Mouse (Mus musculus) limb, embryonic 14.5 days (tissue): ENCODE measurements around the gene Mroh8. TPM values are rescaled to one million over a fixed set of nuclear protein-coding genes. Genes with fewer than 3 reads are reported as not detected.

Experiments used
- ATAC-seq: fragments of 200-750 bp; cut with Nextera tagmentation; 2 replicates; pipeline ENCODE4 v1.8.0; 2017; ENCODE audit warnings: low read depth, moderate number of reproducible peaks, moderate TSS enrichment; ENCODE audit not compliant: low FRiP score
- DNase-seq: peaks from one replicate; pipeline ENCODE4 v3.0.0-alpha.2; 2015; ENCODE audit warnings: low spot score
- H3K27ac ChIP-seq: fragments of 300-500 bp; sonication (generic); replicated peaks from 2 replicates; pipeline ENCODE4 v1.5.1; 2014; ENCODE audit warnings: low read depth, mild to moderate bottlenecking, low read length, moderate library complexity, mixed read lengths
- H3K27me3 ChIP-seq: fragments of 300-500 bp; sonication (generic); 2 replicates; pipeline ENCODE4 v1.6.1; 2014; ENCODE audit warnings: low read length, mixed read lengths; ENCODE audit not compliant: control insufficient read depth, insufficient read depth
- H3K36me3 ChIP-seq: fragments of 300-500 bp; sonication (generic); 2 replicates; pipeline ENCODE4 v1.6.1; 2014; ENCODE audit warnings: mild to moderate bottlenecking, low read length, moderate library complexity, mixed read lengths; ENCODE audit not compliant: control insufficient read depth, insufficient read depth
- H3K4me1 ChIP-seq: fragments of 300-500 bp; sonication (generic); 2 replicates; pipeline ENCODE4 v1.6.1; 2014; ENCODE audit warnings: antibody characterized with exemption, low read length, mixed read lengths; ENCODE audit not compliant: control insufficient read depth, insufficient read depth
- H3K4me2 ChIP-seq: fragments of 300-500 bp; sonication (generic); replicated peaks from 2 replicates; pipeline ENCODE4 v1.6.1; 2014; ENCODE audit warnings: low read depth, mild to moderate bottlenecking, low read length, moderate library complexity; ENCODE audit not compliant: severe bottlenecking
- H3K4me3 ChIP-seq: fragments of 300-500 bp; sonication (generic); replicated peaks from 2 replicates; pipeline ENCODE4 v1.5.1; 2014; ENCODE audit warnings: low read length
- H3K9ac ChIP-seq: fragments of 300-500 bp; sonication (generic); 2 replicates; pipeline ENCODE4 v1.6.1; 2014; ENCODE audit warnings: mild to moderate bottlenecking, low read depth, low read length, moderate library complexity; ENCODE audit not compliant: severe bottlenecking
- H3K9me3 ChIP-seq: fragments of 300-500 bp; sonication (generic); 2 replicates; pipeline ENCODE4 v1.6.1; 2016; ENCODE audit warnings: low read length; ENCODE audit not compliant: control insufficient read depth
- POLR2A ChIP-seq: fragments of 200-500 bp; IDR thresholded peaks from 2 replicates; pipeline ENCODE4 v1.8.0; 2012; ENCODE audit warnings: inconsistent platforms, mild to moderate bottlenecking, moderate library complexity, borderline replicate concordance; ENCODE audit not compliant: insufficient read depth, insufficient read length; ENCODE audit errors: extremely low read depth
- WGBS: fragments of 180-500 bp; shearing (Covaris S2); extraction: QIAGEN DNeasy Blood & Tissue Kit; methylation state at CpG from one replicate; pipeline ENCODE4 v1.1.7; 2014; 5-methylcytosine and 5-hydroxymethylcytosine counted together
- polyA plus RNA-seq, 2 experiments: library from polyadenylated mRNA; depleted of rRNA in 1 of 2; stranded (reverse) in 1 of 2; unstranded in 1 of 2; fragments of >200 nt; fragmentation: Nextera tagmentation in 1 of 2; extraction: Ambion mirVana in 1 of 2; gene quantifications; 2 replicates each; pipeline versions ENCODE4 v1.2.1 to v1.2.3; 2012 to 2014

Gene Mroh8
- polyA plus RNA-seq, 2 experiments = 0.18 to 0.36 TPM

GRCm38 (mm10) chr2:157185022-157185660 is 94.2 kb downstream of the Mroh8 start:
- no peak overlapping the region for H3K9ac ChIP-seq
- H3K36me3 ChIP-seq = peaks cover 55% of the 10 kb centered on the region
- H3K9me3 ChIP-seq = no peaks in the 10 kb centered on the region
- no peaks in the 10 kb centered on the region for H3K4me1 ChIP-seq
- H3K4me3 ChIP-seq = no peak overlapping the region
- DNase-seq (no peak), ATAC-seq (no peak)
- TF ChIP-seq POLR2A = no peak
- no peak overlapping the region for H3K4me2 ChIP-seq
- no peak overlapping the region for H3K27ac ChIP-seq
- 89% methylated on average over 13 of the region's 13 CpGs for WGBS
- H3K27me3 ChIP-seq = no peaks in the 10 kb centered on the region

GRCm38 (mm10) chr2:157178167-157178566 is 101.2 kb downstream of the Mroh8 start:
- H3K27me3 ChIP-seq = no peaks in the 10 kb centered on the region
- WGBS = 82% methylated on average over 6 of the region's 6 CpGs
- H3K9me3 ChIP-seq = no peaks in the 10 kb centered on the region
- H3K36me3 ChIP-seq = peaks cover 43% of the 10 kb centered on the region
- ATAC-seq = no peak
- no peak overlapping the region for H3K27ac ChIP-seq
- H3K4me3 ChIP-seq = no peak overlapping the region
- H3K9ac ChIP-seq = no peak overlapping the region
- H3K4me2 ChIP-seq = no peak overlapping the region
- H3K4me1 ChIP-seq = no peaks in the 10 kb centered on the region
- no peak for TF ChIP-seq POLR2A
- DNase-seq = no peak

- H3K4me2 ChIP-seq = no peak overlapping the region
- no peak overlapping the region for H3K9ac ChIP-seq
- no peak for TF ChIP-seq POLR2A
- no peaks in the 10 kb centered on the region for H3K4me1 ChIP-seq
- H3K4me3 ChIP-seq = no peak overlapping the region
- no peaks in the 10 kb centered on the region for H3K9me3 ChIP-seq
- no peak overlapping the region for H3K27ac ChIP-seq
- DNase-seq (no peak), ATAC-seq (no peak)
- H3K27me3 ChIP-seq = no peaks in the 10 kb centered on the region
- 80% methylated on average over 3 of the region's 3 CpGs for WGBS
- peaks cover 49% of the 10 kb centered on the region for H3K36me3 ChIP-seq
Measured at GRCm38 (mm10) chr2:157176248-157176647, 103.1 kb downstream of the Mroh8 start.

DNA sequence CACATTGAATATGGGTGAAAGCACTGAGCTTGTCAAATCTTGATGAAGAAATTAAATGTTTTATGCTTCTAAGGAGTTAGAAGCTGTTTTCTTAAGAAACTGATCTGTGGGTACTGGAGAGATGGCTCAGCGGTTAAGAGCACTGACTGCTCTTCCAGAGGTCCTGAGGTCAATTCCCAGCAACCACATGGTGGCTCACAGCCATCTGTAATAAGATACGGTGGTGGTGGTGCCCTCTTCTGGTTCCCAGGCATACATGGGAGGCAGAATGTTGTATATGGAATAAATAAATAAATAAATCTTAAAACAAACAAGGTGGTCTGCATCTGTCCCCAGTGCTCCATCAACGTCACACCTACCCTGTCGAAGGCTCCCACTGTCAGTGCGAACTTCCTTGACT is 104.9 kb downstream of the Mroh8 start:
- ATAC-seq = no peak
- peaks cover 57% of the 10 kb centered on the region for H3K36me3 ChIP-seq
- H3K27me3 ChIP-seq = no peaks in the 10 kb centered on the region
- H3K4me3 ChIP-seq = no peak overlapping the region
- H3K9me3 ChIP-seq = no peaks in the 10 kb centered on the region
- H3K9ac ChIP-seq = no peak overlapping the region
- 73% methylated on average over 5 of the region's 5 CpGs for WGBS
- no peaks in the 10 kb centered on the region for H3K4me1 ChIP-seq
- no peak for TF ChIP-seq POLR2A
- H3K4me2 ChIP-seq = no peak overlapping the region
- DNase-seq = no peak
- no peak overlapping the region for H3K27ac ChIP-seq

DNA sequence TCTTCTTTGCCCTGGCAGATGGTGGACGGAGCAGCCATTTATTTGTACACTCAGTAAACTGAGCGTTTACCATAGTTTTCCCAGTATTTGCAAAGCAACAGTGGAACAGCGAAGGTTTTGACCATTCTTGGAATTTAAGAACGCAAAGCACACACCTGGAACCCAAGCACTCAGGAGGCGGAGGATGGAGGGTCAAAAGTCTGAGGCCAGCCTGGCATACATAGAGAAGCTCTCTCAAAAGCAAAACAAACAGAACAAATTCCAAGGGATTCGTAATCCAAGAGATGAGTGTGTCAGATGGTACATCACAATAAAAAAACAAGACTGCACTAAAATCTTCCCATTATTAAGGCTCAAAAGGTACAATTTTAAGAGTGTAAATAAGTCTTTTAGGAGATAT is 105.8 kb downstream of the Mroh8 start:
- H3K9ac ChIP-seq = no peak overlapping the region
- no peaks in the 10 kb centered on the region for H3K27me3 ChIP-seq
- no peak overlapping the region for H3K27ac ChIP-seq
- no peaks in the 10 kb centered on the region for H3K9me3 ChIP-seq
- TF ChIP-seq POLR2A = no peak
- H3K4me3 ChIP-seq = no peak overlapping the region
- H3K4me2 ChIP-seq = no peak overlapping the region
- peaks cover 62% of the 10 kb centered on the region for H3K36me3 ChIP-seq
- H3K4me1 ChIP-seq = no peaks in the 10 kb centered on the region
- no peak for ATAC-seq
- WGBS = 95% methylated on average over 6 of the region's 6 CpGs
- DNase-seq = no peak
